Mouse (Mus musculus): Measurements from ENCODE around the gene Zc3h12b.

- TF ChIP-seq POLR2A (IDR thresholded peaks at IDR 0.05; ENCODE audit: borderline replicate concordance, low read depth, low read length), result no peak
- TF ChIP-seq CTCF (IDR thresholded peaks at IDR 0.05; ENCODE audit: low read depth, low read length), result no peak
Measured at GRCm38 (mm10) chrX:95795881-95796280, 84.4 kb downstream of the Zc3h12b start.

All from bone marrow macrophage, adult 2 months (primary cell).